Mouse (Mus musculus) kidney, adult 2 months (tissue): Measurements from ENCODE around the gene Raver2. TPM values are rescaled to one million over a fixed set of nuclear protein-coding genes. Genes with fewer than 3 reads are reported as not detected.

Experiments used
- DNase-seq: peaks from one replicate; pipeline ENCODE4 v3.0.0; 2021
- H3K27ac ChIP-seq: fragments of 200-500 bp; 2 replicates; pipeline ENCODE4 v1.5.1; 2012; ENCODE audit warnings: low read depth, low read length, control low read depth, inconsistent platforms; ENCODE audit not compliant: insufficient read depth
- H3K27me3 ChIP-seq: fragments of 200-500 bp; replicated peaks from 2 replicates; pipeline ENCODE4 v1.6.1; 2012; ENCODE audit warnings: mild to moderate bottlenecking, moderate library complexity, low read length, inconsistent platforms; ENCODE audit not compliant: control insufficient read depth, insufficient read depth
- H3K36me3 ChIP-seq: fragments of 200-500 bp; 2 replicates; pipeline ENCODE4 v1.6.1; 2012; ENCODE audit warnings: mild to moderate bottlenecking, moderate library complexity, low read length, inconsistent platforms; ENCODE audit not compliant: control insufficient read depth, insufficient read depth
- H3K4me1 ChIP-seq: fragments of 200-500 bp; 2 replicates; pipeline ENCODE4 v1.6.1; 2011; ENCODE audit warnings: low read length; ENCODE audit not compliant: control insufficient read depth, insufficient read depth
- H3K4me3 ChIP-seq: fragments of 200-500 bp; 2 replicates; pipeline ENCODE4 v1.5.1; 2011; ENCODE audit warnings: mild to moderate bottlenecking, low read depth, low read length, control low read depth; ENCODE audit not compliant: insufficient read depth
- CTCF ChIP-seq: fragments of 200-500 bp; conservative IDR thresholded peaks from 2 replicates; pipeline ENCODE4 v1.5.1; 2011; ENCODE audit warnings: low read depth, mild to moderate bottlenecking, control low read depth, low read length, moderate library complexity, mixed read lengths; ENCODE audit not compliant: insufficient read depth, insufficient read length
- POLR2A ChIP-seq: fragments of 200-500 bp; IDR thresholded peaks from one replicate; pipeline ENCODE4 v1.6.1; 2011; ENCODE audit warnings: low read depth, low read length, control low read depth
- WGBS: fragments of 180-500 bp; shearing (Covaris S2); methylation state at CpG from one replicate; pipeline ENCODE4 v1.1.7; 2018; 5-methylcytosine and 5-hydroxymethylcytosine counted together
- polyA plus RNA-seq: library from polyadenylated mRNA; depleted of rRNA; stranded (reverse); fragments of >200 nt; gene quantifications from 2 replicates; pipeline ENCODE4 v1.2.3, GENCODE M21; 2012

The Raver2 gene
- polyA plus RNA-seq, 1 experiment: 2.3 TPM

- Histone ChIP-seq H3K27me3 (no peaks in the 10 kb centered on the region), H3K4me1 (no peaks in the 10 kb centered on the region), H3K27ac (no peak overlapping the region), H3K36me3 (no peaks in the 10 kb centered on the region), H3K4me3 (no peak overlapping the region)
- WGBS: 70% methylated on average over 4 of the region's 4 CpGs
- no peak for DNase-seq
- TF ChIP-seq CTCF: no peak
- TF ChIP-seq POLR2A: no peak
Observed at GRCm38 (mm10) chr4:101144361-101144760, 75.6 kb downstream of the Raver2 start.

- no peaks in the 10 kb centered on the region for H3K4me1 ChIP-seq
- H3K27me3 ChIP-seq: no peaks in the 10 kb centered on the region
- TF ChIP-seq CTCF: no peak
- TF ChIP-seq POLR2A: no peak
- 83% methylated on average over 7 of the region's 7 CpGs for WGBS
- no peak overlapping the region for H3K27ac ChIP-seq
- no peaks in the 10 kb centered on the region for H3K36me3 ChIP-seq
- no peak for DNase-seq
- no peak overlapping the region for H3K4me3 ChIP-seq
Observed at GRCm38 (mm10) chr4:101144790-101145189, 76.0 kb downstream of the Raver2 start.

GRCm38 (mm10) chr4:101146047-101146745, 77.4 kb downstream of the Raver2 start:
- WGBS: 30% methylated on average over 9 of the region's 9 CpGs
- H3K27me3 ChIP-seq: no peaks in the 10 kb centered on the region
- DNase-seq: peak; percentile 68
- H3K4me1 ChIP-seq: no peaks in the 10 kb centered on the region
- H3K27ac ChIP-seq: no peak overlapping the region
- H3K36me3 ChIP-seq: no peaks in the 10 kb centered on the region; the same call in 1 of the 2 replicates
- no peak overlapping the region for H3K4me3 ChIP-seq
- TF ChIP-seq CTCF (peak; percentile 68), POLR2A (no peak)

- peak; percentile 14 for DNase-seq
- WGBS: 59% methylated on average over 11 of the region's 11 CpGs
- no peak for TF ChIP-seq POLR2A
- peak; percentile 23; the same call in 1 of the 2 replicates for TF ChIP-seq CTCF
Observed at GRCm38 (mm10) chr4:101146891-101147655, 78.3 kb downstream of the Raver2 start.

GRCm38 (mm10) chr4:101155541-101155940, 86.8 kb downstream of the Raver2 start:
- Histone ChIP-seq H3K36me3 (peaks cover 6% of the 10 kb centered on the region), H3K4me1 (peaks cover 16% of the 10 kb centered on the region; the same call in 1 of the 2 replicates), H3K4me3 (no peak overlapping the region), H3K27me3 (no peaks in the 10 kb centered on the region), H3K27ac (no peak overlapping the region)
- TF ChIP-seq POLR2A: no peak
- TF ChIP-seq CTCF: no peak
- DNase-seq: no peak
- 77% methylated on average over 4 of the region's 4 CpGs for WGBS

More at GRCm38 (mm10) chr4:101146891-101147655, 78.3 kb downstream of the Raver2 start:
- H3K27me3 ChIP-seq: no peaks in the 10 kb centered on the region
- no peak overlapping the region for H3K4me3 ChIP-seq
- no peak overlapping the region for H3K27ac ChIP-seq
- no peaks in the 10 kb centered on the region for H3K4me1 ChIP-seq
- H3K36me3 ChIP-seq: no peaks in the 10 kb centered on the region; the same call in 1 of the 2 replicates

- Histone ChIP-seq H3K27ac (peak overlapping the region; percentile 79), H3K4me3 (no peak overlapping the region), H3K27me3 (no peaks in the 10 kb centered on the region), H3K36me3 (peaks cover 6% of the 10 kb centered on the region), H3K4me1 (peaks cover 22% of the 10 kb centered on the region)
- TF ChIP-seq POLR2A (no peak), CTCF (no peak)
- peak; percentile 86 for DNase-seq
- WGBS: 70% methylated on average over 5 of the region's 5 CpGs
Observed at GRCm38 (mm10) chr4:101157476-101157875, 88.7 kb downstream of the Raver2 start.

GRCm38 (mm10) chr4:101158282-101158681, 89.5 kb downstream of the Raver2 start:
- Histone ChIP-seq H3K4me1 (peaks cover 22% of the 10 kb centered on the region), H3K36me3 (peaks cover 6% of the 10 kb centered on the region), H3K4me3 (no peak overlapping the region), H3K27me3 (no peaks in the 10 kb centered on the region), H3K27ac (peak overlapping the region; percentile 79; the same call in 1 of the 2 replicates)
- TF ChIP-seq POLR2A: no peak
- TF ChIP-seq CTCF: no peak
- WGBS: 78% methylated on average over 6 of the region's 6 CpGs
- DNase-seq: no peak
